Mouse (Mus musculus) layer of hippocampus, postnatal 10 days (tissue): ENCODE results near the gene Spop. TPM values are rescaled to one million over a fixed set of nuclear protein-coding genes. Genes with fewer than 3 reads are reported as not detected.
A peak's percentile ranks its signal among the peaks of the same experiment; 100 is the strongest.

Experiments used
- DNase-seq, 2 experiments: peaks; one replicate each; pipeline ENCODE4 v3.0.0; 2021; ENCODE audit warnings: low spot score in 2 of 2
- total RNA-seq, 2 experiments: library from RNA; stranded (reverse); gene quantifications; 2 replicates each; pipeline ENCODE4 v1.2.3; 2021

Gene Spop
- total RNA-seq, 2 experiments from 2014 or later = 132 to 137 TPM

DNA sequence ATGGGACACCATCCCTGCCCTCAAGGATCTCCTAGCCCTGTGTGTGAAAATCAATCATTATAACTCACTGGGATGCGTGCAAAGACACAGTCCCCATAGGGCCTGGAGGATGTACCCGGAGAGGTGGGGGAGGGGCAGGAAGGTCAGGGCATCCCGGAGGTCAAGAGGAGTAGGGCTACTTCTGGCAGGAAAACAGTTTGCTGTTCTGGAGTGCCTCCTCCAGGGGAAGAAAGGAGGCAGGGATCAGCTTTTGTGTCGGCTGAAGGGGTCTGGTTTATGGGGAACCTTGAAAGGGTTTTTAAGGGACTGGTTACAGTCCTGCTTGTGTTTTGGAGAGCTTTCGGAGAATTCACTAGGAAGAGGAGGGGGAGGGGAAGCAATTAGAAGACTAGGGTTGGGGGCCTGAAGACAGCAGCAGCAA lies 102.6 kb downstream of the Spop start:
- no peak for DNase-seq

DNA sequence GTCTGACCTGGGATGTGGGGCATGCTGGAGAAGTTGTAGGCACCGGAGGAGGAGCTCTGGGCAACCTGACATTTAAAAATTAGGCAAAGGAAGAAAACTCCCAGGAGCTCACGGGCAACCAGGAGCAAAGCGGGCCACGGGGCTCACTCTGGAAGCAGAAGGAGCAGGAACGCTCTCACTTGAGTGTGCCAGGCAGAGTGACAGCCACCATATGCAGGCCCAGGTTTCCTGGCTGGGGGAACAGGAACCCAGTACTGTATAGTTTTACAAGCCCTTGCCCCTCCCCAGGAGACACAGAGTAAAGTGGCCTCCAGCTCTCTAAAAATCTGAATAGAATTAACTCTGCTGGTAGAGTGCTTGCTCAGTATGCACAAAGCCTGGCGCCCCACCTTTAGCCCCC lies 103.3 kb downstream of the Spop start:
- no peak for DNase-seq

DNA sequence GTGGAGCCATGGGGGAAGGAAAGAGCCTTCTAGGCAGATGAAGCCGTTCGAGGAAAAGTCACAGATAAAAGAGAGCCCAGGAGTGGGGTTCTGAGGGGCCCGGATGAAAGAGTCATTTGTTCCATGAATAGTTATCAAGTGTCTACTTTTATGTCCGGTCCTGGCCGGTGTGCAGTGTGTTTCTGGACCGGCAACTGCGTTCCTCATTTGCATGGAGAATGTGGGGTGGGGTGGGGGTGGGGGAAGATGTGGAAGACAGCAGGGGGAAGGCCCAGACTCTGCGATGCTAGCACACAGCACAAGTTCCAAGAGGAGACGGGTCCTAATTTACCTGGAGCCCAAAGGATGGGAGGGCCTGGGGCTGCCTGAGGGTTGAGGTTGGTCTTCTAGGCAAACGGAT lies 105.4 kb downstream of the Spop start:
- no peak for DNase-seq

DNA sequence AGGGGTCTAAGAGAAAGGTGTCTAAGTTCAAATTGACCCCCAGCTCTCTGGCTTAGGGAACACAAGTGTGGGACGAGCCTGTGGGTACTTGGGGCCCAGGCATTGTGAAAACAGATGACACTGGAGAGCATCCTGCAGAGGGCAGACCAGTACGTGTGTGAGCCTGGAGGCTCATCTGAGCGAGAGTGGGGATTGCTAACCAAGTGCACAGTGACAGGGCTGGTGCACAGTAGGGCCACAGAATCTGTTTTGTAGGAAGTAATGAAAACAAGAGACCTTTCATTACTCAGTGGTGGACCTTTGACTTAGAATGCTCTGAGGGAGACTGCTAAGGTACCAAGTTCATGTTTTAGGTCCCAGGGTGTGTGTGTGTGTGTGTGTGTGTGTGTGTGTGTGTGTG lies 106.1 kb downstream of the Spop start:
- DNase-seq = no peak

DNA sequence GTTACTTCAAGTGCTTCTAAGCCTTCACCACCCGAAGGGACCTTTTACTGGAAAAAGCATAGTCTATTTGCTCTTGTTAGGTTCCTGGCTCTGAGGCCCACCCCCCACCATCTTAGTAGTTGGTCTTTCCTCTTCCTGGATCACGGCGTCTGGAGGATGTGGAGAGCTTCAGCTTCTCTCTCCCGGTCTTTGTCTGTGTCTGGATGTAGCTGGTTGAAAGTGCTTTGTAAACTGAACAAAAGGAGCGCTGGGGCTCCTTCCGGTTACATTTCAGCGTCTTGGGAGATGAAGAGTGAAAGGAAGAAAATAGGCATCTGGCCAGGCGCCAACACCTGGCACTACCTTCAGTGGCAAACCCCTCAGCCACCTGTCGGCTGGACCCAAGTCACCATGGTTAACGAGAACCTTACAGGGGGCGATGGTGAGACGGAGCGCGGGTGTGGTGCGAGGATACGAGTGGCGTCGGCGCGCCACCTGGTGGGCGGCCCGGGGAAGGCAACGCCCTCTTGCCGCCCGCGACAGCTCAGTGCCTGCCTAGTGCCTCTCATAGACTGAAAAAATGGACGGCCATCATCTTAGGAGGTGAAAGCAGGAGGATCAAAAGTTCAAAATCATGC lies 106.7 kb downstream of the Spop start:
- DNase-seq = peak; percentile 91 to 93

DNA sequence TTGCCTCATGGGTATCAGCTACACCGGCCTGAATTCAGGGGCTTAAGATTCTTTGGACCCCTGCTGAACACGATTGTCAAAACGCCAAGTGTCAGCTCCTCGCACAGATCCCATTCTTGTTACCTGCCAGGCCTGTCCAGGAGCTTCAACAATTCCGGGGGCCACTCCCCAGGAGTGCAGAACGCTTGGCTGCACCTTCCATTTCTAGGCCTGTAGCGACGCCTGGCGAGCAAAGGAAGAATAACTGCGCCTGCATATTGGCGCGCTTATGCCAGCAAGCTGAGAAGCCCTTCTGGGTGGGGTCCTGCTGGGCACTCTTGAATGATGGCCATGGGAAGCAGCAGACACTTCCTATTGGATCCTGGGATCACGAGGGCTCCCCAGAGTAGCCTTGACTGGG lies 107.7 kb downstream of the Spop start:
- peak; percentile 81 to 85 for DNase-seq

DNA sequence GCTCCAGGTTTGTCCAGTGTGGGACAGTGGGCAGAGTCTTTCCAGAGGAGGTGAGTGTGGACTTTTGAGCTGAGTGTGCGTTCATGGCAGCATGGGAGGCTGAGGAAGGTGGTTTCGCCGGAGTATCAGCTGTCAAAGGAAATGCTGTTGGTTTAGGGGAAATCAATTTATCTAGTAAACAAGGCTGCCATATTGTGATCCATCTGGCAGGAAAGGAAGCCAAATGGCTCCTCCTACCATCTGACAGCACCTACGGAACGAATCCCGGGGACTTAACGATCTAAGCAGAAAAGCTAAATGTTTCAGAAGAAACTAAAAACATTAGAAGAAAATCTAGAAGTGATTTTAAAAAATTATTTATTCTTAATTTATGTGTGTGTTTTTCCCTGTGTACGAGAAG lies 113.4 kb downstream of the Spop start:
- DNase-seq = no peak

DNA sequence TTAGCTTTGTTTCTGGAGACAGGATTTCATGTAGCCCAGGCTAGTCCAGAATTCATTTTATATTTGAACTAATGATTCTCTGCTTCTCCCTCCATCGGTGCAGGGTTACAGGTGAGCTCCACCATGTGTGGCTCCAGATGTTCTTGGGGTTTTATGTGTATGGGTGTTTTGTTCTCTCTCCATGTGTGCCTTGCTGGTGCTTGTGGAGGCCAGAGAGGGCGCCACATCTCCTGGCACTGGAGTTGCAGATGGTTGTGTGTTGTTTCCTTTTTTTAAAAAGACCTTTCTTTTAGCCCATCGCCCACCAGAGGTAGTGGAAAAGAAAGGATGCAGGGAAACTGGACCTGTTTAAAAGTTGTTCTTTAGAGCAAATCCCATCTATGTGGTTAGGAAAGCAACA lies 114.4 kb downstream of the Spop start:
- DNase-seq = no peak

DNA sequence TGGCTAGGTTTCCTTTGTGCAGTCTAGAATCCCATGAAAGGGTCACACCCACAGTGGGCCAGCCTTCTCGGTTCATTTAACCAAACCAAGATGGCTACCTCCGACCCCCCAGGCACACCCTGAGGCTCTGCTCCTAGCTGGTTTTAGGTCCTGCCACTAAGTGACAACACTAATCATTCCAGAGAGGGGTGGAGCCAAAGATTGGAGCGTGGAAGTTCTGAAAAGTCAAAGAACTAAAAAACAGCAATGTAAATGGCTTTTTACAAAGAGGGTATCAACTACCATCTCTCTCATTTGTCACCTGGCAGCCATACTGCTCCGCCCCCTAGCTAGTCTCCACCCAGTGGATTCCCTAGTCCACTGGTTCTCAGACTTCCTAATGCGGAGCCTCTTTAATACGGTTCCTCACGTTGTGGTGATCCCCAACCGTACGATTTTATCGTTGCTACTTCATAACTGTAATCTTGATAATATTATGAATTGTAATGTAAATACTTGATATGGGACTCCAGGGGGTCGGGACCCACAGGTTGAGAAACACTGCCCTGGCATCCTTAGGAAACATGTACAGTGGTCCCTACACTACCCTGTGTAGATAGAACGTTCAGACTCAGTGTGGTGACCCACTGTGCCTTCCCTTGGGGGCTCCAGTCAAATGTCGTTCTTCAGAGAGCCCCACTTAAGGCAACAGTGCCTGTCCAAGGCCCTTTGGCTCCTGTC lies 118.6 kb downstream of the Spop start:
- DNase-seq = no peak

DNA sequence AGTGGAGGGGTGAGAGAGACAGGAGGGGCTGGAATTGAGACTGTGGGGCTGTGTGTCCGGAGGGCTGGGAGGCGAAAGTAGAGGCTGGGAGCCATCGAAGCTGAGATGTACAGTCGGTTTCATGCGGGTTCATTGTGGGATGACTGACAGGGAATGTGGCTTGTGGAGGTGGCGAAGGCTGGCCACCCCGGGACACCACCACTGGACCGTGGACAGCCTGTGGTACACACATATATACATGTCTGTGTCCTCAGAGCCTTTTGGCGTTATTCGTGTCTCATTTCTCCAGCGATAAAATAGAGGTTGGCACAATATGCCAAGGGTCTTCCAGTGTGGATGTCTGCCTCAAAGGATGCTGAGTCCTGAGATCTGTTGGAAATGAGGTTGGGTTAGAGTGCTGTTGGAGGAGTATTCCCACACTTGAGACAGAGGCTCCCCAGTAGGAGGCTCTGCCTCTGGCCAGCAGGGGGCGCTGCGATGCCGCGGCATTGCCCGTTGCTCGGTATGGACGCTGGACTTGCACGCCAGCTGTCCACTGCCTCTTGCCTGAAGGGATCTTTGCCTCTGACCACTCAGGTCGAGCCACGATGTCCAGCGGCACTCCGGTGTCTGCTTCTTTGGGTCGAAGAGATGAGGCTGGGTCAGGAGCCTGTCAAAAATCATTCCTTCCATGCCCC lies 119.7 kb downstream of the Spop start:
- peak; percentile 91 to 93 for DNase-seq

DNA sequence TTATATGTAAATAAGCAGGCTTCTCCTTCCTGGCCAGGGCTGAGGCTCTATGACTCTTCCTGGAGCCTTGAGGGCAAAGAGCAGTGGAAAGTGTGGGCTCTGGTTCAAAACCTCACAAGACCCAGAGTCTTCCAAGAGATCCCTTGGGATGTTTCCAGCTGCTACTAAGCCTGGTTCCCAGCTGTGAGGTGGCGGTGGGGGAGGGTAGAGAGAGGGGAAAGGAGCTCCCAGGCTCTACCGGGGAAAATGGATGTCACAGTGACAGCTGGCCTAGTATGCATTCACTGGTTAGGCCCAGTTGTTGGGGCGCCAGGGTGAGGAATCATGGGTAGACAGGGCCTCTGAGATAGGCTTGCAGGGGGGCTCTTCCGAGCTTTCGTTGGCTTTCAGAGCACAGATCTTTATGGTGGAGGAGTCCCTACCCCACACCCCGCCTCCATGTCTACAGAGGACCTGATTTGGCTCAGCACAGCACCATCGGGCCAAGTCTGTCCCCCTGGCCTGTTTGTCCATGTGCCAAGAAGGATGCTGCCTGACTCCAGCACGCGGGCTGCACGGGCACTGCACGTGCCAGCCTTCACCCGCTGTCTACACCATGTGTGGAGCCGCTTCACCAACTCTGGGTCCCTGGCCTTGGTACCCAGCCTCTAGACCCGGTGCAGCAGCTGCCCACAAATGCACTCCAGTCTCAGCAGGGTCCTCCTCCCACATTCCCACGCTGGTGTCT lies 124.7 kb downstream of the Spop start:
- DNase-seq = no peak

DNA sequence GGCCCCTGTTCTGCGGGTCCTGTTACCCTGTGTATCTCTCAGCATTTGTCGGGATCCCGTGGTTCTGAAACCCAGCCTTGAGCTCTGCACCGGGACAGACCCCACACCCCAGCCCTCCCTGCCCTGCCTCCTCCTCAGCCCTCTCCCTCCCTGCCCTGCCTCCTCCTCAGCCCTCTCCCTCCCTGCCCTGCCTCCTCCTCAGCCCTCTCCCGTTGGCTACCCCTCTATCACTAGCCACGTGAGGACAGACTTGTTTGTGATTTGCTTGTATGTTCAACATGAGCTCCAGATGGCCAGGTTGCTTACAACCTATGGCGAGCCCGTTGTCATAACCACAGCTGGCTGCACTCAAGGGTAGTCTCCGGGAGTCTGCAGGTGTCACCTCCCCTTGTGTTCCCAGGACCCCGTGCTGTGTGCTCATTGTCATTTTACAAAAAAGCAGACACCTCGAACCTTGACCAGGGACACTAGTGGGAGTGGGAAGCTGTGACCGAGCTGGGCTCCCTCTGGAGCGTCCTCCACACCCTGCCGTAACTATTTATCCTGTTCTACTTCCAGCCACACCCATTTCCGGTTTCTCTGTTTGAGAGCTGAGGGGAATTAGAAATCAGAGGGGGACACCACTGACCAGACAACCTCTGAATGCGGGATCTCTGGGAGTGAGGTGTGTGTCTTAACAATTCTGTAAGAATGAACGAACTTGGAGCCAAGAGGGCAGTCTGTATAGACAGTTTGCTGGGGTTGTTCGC lies 126.9 kb downstream of the Spop start:
- no peak for DNase-seq

Other genes with a start within 250 kb of the Spop start
- not detected for gene Tac4, start 152.6 kb upstream of the Spop start, total RNA-seq
- 10 to 100 TPM; 59.2 to 63.1 TPM for gene Kat7, start 103.8 kb upstream of the Spop start, total RNA-seq
- gene Fam117a, start 77.1 kb upstream of the Spop start, total RNA-seq = 1 to 10 TPM; 5.8 to 6.5 TPM
- gene Slc35b1, start 29.4 kb upstream of the Spop start, total RNA-seq = 10 to 100 TPM; 75.0 to 81.6 TPM
- 10 to 100 TPM; 27.3 to 35.2 TPM for gene Nxph3, start 100.5 kb downstream of the Spop start, total RNA-seq
- gene Ngfr, start 173.7 kb downstream of the Spop start, total RNA-seq = 1 to 10 TPM; 2.4 to 3.6 TPM